Mouse (Mus musculus) hindbrain, embryonic 10.5 days (tissue): ENCODE measurements around the gene Fblim1. TPM values are rescaled to one million over a fixed set of nuclear protein-coding genes. Genes with fewer than 3 reads are reported as not detected.

ENCODE experiments used
- DNase-seq: peaks from one replicate; pipeline ENCODE4 v3.0.0-alpha.2; 2017; ENCODE audit warnings: low spot score
- H3K27ac ChIP-seq: fragments of 300-500 bp; sonication (generic); 2 replicates; pipeline ENCODE4 v1.5.1; 2016; ENCODE audit warnings: mild to moderate bottlenecking, moderate library complexity
- H3K27me3 ChIP-seq: fragments of 300-500 bp; sonication (generic); 2 replicates; pipeline ENCODE4 v1.6.1; 2016; ENCODE audit warnings: mild to moderate bottlenecking; ENCODE audit not compliant: poor library complexity, insufficient read depth, severe bottlenecking
- H3K36me3 ChIP-seq: fragments of 300-500 bp; sonication (generic); 2 replicates; pipeline ENCODE4 v1.6.1; 2016; ENCODE audit warnings: mild to moderate bottlenecking, moderate library complexity
- H3K4me1 ChIP-seq: fragments of 300-500 bp; sonication (generic); replicated peaks from 2 replicates; pipeline ENCODE4 v1.6.1; 2016; ENCODE audit warnings: mild to moderate bottlenecking
- H3K4me3 ChIP-seq: fragments of 300-500 bp; sonication (generic); 2 replicates; pipeline ENCODE4 v1.5.1; 2016; ENCODE audit warnings: mild to moderate bottlenecking, moderate library complexity
- H3K9me3 ChIP-seq: fragments of 300-500 bp; sonication (generic); 2 replicates; pipeline ENCODE4 v1.6.1; 2016; ENCODE audit warnings: mild to moderate bottlenecking, moderate library complexity
- WGBS: fragments of 180-500 bp; shearing (Covaris S2); methylation state at CpG from one replicate; pipeline ENCODE4 v1.1.7; 2016; 5-methylcytosine and 5-hydroxymethylcytosine counted together
- polyA plus RNA-seq: library from polyadenylated mRNA; unstranded; fragments of >200 nt; fragmentation: Nextera tagmentation; extraction: Ambion mirVana; gene quantifications from 2 replicates; pipeline ENCODE4 v1.2.1, GENCODE M21; 2016

Gene Fblim1
- polyA plus RNA-seq, 1 experiment from 2014 or later = 33.7 TPM

DNA sequence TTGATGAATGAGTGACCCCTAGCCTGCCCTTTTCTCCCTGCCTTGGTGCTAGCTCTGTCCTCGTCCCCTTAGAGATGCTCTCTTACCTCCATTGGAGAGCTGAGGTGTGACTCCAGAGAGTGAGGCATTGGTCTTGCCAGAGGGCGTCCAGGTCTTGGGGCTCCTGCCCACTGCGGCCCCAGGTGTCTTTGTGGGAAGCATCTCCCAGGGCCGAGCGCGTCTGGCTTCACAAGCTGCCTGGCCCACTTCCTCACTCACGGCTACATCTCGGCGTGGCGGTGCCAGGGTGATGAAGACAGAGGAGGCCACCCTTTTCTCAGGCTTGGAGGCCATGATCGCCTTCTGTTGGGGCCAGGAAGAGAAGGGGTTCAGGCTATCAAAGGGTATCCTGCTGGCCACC, 10.8 kb downstream of the Fblim1 start:
- no peak for DNase-seq
- peaks cover 23% of the 10 kb centered on the region for H3K27me3 ChIP-seq
- H3K4me1 ChIP-seq = peaks cover 25% of the 10 kb centered on the region
- WGBS = 92% methylated on average over 11 of the region's 11 CpGs
- no peaks in the 10 kb centered on the region for H3K9me3 ChIP-seq
- no peak overlapping the region for H3K4me3 ChIP-seq
- H3K36me3 ChIP-seq = peaks cover 34% of the 10 kb centered on the region
- no peak overlapping the region for H3K27ac ChIP-seq

DNA sequence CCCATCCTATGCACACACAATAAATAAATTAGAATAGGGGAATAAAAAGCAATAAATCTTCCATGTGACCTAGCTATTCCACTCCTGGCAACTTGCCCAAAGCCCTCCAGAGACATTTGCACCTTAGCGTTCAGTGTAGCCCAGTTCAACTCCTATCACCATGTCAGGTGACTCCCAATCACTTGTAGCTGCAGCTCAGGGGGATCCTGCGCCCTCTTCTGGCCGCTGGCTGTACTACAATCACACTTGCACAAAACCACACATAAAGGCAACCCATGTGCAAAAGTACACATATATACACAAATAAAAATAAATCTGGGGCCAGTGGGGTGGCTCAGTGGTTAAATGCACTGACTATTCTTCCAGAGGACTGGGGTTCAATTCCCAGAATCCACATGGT, 14.3 kb downstream of the Fblim1 start:
- no peak overlapping the region for H3K4me3 ChIP-seq
- peak; percentile 36 for DNase-seq
- H3K27ac ChIP-seq = no peak overlapping the region
- H3K36me3 ChIP-seq = peaks cover 54% of the 10 kb centered on the region
- no peaks in the 10 kb centered on the region for H3K4me1 ChIP-seq
- no peaks in the 10 kb centered on the region for H3K27me3 ChIP-seq
- WGBS = 28% methylated on average over 3 of the region's 3 CpGs
- H3K9me3 ChIP-seq = no peaks in the 10 kb centered on the region

GRCm38 (mm10) chr4:141583919-141584318, 22.0 kb downstream of the Fblim1 start:
- Histone ChIP-seq H3K36me3 (peaks cover 36% of the 10 kb centered on the region), H3K27me3 (no peaks in the 10 kb centered on the region), H3K27ac (no peak overlapping the region), H3K9me3 (no peaks in the 10 kb centered on the region), H3K4me1 (no peaks in the 10 kb centered on the region), H3K4me3 (no peak overlapping the region)
- no peak for DNase-seq
- 92% methylated on average over 8 of the region's 8 CpGs for WGBS

GRCm38 (mm10) chr4:141581051-141581450, 24.8 kb downstream of the Fblim1 start:
- DNase-seq = no peak
- WGBS = 88% methylated on average over 13 of the region's 13 CpGs
- Histone ChIP-seq H3K4me3 (no peak overlapping the region), H3K4me1 (no peaks in the 10 kb centered on the region), H3K27me3 (no peaks in the 10 kb centered on the region), H3K36me3 (peaks cover 38% of the 10 kb centered on the region), H3K9me3 (no peaks in the 10 kb centered on the region), H3K27ac (no peak overlapping the region)

- 85% methylated on average over 3 of the region's 3 CpGs for WGBS
- Histone ChIP-seq H3K4me1 (no peaks in the 10 kb centered on the region), H3K9me3 (no peaks in the 10 kb centered on the region), H3K4me3 (no peak overlapping the region), H3K36me3 (peaks cover 28% of the 10 kb centered on the region), H3K27ac (no peak overlapping the region), H3K27me3 (no peaks in the 10 kb centered on the region)
- DNase-seq = no peak
These were observed 27.1 kb downstream of the Fblim1 start for GRCm38 (mm10) chr4:141578833-141579232.

DNA sequence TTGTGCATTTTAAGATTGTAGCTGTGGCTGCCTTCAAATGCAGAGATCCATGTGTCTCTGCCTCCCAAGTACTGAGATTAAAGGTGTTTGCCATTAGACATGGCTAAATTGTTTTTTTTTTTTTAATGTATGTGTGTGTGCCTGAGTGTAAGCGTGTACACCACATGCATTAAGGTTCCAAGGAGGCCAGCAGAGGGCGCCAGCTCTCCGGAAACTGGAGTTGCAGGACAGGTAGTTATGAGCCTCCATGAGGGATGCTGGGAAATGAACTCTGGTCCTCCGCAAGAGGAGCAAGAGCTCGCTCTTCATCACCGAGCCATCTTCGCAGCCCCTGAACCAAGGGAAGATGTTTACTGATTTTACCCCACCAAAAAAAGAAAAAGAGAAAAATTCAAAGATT, 29.0 kb downstream of the Fblim1 start:
- DNase-seq = no peak
- H3K4me3 ChIP-seq = no peak overlapping the region
- 94% methylated on average over 7 of the region's 7 CpGs for WGBS
- peaks cover 24% of the 10 kb centered on the region for H3K36me3 ChIP-seq
- no peak overlapping the region for H3K27ac ChIP-seq
- no peaks in the 10 kb centered on the region for H3K9me3 ChIP-seq
- no peaks in the 10 kb centered on the region for H3K4me1 ChIP-seq
- H3K27me3 ChIP-seq = no peaks in the 10 kb centered on the region

DNA sequence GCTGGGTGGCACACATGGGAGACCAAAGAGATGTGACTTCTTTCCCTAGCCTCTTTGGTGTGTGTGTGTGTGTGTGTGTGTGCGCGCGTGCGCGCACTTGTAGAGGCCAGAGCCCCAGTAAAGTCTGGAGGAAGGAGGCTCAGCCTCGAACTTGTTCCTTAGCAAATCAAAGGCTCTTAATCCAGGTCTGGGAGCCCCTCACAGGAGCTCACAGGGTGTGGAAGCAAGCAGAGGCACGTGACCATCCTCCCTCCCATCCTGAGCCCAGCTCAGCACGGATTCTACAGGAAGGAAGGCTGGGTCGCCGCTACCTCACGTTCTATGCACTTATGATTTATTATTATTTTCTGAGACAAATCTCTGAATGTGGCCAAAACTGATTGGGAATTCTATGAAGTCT, 29.5 kb downstream of the Fblim1 start:
- no peaks in the 10 kb centered on the region for H3K9me3 ChIP-seq
- H3K4me3 ChIP-seq = no peak overlapping the region
- DNase-seq = no peak
- peaks cover 24% of the 10 kb centered on the region for H3K36me3 ChIP-seq
- H3K4me1 ChIP-seq = no peaks in the 10 kb centered on the region
- no peak overlapping the region for H3K27ac ChIP-seq
- WGBS = 82% methylated on average over 11 of the region's 11 CpGs
- H3K27me3 ChIP-seq = no peaks in the 10 kb centered on the region

DNA sequence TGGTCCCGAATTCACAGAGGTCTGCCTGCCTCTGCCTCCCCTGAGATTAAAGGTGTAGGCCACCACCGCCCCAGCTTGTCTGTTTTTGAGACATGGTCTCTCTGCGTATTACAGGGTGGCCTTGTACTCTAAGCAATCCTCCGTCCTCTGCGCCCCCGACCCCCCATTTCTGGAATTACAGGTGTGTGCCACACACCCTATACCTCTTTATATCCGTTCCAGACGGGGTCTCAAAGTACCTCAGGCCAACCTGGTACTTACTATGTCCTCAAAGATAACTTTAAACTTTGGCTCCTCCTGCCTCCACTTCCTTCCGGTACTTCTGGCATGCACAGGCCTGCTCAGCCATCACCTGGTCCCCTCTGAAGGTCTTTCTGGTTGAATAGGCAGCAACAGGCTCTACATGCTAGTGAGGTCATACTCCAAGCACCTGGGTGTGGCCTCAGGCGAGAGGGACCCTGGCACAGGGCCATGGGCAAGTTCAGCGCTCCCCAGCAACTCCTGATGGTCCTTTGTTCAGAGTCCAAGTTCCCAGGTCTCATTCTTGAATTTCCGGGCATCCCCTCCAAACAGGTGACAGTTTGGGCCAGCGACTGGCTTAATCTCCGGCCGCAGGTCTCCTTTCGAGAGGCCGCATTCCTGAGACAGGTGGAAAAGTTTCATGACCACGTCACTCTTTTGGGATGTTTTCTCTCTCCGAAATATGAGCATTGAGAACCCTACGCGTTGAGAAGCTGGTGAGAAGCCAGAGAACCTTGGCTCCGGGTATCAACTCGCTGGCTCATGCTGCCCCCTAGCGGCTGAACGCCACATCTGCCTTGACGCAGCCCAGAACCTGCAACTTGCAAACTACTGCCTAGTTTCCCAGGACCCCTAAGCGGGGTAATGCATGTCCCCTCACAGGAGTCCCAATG, 30.9 kb downstream of the Fblim1 start:
- H3K36me3 ChIP-seq = peaks cover 16% of the 10 kb centered on the region
- no peak overlapping the region for H3K27ac ChIP-seq
- H3K27me3 ChIP-seq = no peaks in the 10 kb centered on the region
- DNase-seq = peak; percentile 85
- H3K9me3 ChIP-seq = no peaks in the 10 kb centered on the region
- H3K4me3 ChIP-seq = no peak overlapping the region
- 47% methylated on average over 27 of the region's 27 CpGs for WGBS
- no peaks in the 10 kb centered on the region for H3K4me1 ChIP-seq

DNA sequence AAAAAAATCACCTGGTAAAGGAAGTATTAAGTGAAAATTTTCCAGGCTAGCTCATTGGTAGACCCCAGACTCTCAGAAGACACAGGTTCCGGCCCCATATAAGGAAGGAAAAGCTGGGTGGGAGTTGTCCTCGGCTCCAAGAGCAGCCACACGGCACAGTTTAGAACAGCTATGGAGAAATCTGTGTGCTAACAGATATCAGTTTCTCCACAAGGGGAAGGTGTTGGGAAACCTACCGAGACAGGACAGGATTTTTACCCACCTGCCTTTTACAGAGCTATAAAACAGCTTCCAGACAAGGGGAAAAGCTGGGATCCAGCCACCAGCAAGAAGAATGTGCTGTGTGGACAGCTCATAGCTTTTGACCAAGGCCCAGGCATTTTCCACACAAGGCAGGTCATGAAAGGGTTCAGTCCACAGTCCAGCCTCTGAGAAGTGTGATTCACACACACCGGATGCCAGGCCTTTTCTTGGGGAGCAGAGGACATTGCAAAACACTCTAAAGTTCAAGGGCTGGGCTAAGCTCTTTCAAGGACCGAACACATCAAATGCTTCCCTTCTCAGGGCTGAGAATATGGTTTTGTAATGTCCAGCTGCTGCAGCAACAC, 32.4 kb downstream of the Fblim1 start:
- DNase-seq = no peak
- H3K4me1 ChIP-seq = no peaks in the 10 kb centered on the region
- no peak overlapping the region for H3K4me3 ChIP-seq
- H3K27me3 ChIP-seq = no peaks in the 10 kb centered on the region
- H3K9me3 ChIP-seq = no peaks in the 10 kb centered on the region
- H3K27ac ChIP-seq = no peak overlapping the region
- 76% methylated on average over 6 of the region's 6 CpGs for WGBS
- H3K36me3 ChIP-seq = peaks cover 10% of the 10 kb centered on the region

GRCm38 (mm10) chr4:141572668-141573358, 33.1 kb downstream of the Fblim1 start:
- WGBS = 79% methylated on average over 7 of the region's 7 CpGs
- H3K9me3 ChIP-seq = no peaks in the 10 kb centered on the region
- H3K4me1 ChIP-seq = no peaks in the 10 kb centered on the region
- H3K4me3 ChIP-seq = no peak overlapping the region
- no peak overlapping the region for H3K27ac ChIP-seq
- H3K36me3 ChIP-seq = peaks cover 9% of the 10 kb centered on the region
- no peaks in the 10 kb centered on the region for H3K27me3 ChIP-seq
- no peak for DNase-seq

GRCm38 (mm10) chr4:141571934-141572333, 34.0 kb downstream of the Fblim1 start:
- WGBS = 78% methylated on average over 10 of the region's 10 CpGs
- H3K9me3 ChIP-seq = no peaks in the 10 kb centered on the region
- H3K4me3 ChIP-seq = no peak overlapping the region
- H3K36me3 ChIP-seq = peaks cover 2% of the 10 kb centered on the region; the same call in 1 of the 2 replicates
- no peaks in the 10 kb centered on the region for H3K4me1 ChIP-seq
- no peak for DNase-seq
- H3K27me3 ChIP-seq = no peaks in the 10 kb centered on the region
- no peak overlapping the region for H3K27ac ChIP-seq

DNA sequence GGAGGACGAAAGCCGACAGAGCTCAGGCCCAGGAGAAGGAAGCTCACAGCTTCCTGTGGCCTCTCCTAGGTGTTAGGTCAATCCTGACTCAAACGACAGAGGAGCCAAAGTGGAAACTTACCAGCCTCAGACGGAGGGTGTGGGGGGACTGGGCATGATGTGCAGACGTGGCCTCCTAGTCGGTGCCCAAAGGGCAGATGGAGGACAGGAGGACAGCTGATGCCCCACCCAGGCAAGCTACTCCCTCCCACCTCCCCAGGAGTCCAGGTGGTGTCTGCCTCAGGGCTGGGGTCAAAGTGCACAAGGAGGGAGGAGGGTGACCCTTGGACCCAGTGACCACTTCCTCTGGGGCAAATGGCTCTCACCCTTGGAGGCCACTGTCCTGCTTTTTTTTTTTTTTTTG, 34.6 kb downstream of the Fblim1 start:
- Histone ChIP-seq H3K36me3 (no peaks in the 10 kb centered on the region), H3K4me3 (no peak overlapping the region), H3K4me1 (no peaks in the 10 kb centered on the region), H3K27me3 (no peaks in the 10 kb centered on the region), H3K9me3 (no peaks in the 10 kb centered on the region), H3K27ac (no peak overlapping the region)
- WGBS = 73% methylated on average over 6 of the region's 6 CpGs
- no peak for DNase-seq

- 79% methylated on average over 1 of the region's 1 CpGs for WGBS
- Histone ChIP-seq H3K4me3 (no peak overlapping the region), H3K4me1 (no peaks in the 10 kb centered on the region), H3K27ac (no peak overlapping the region), H3K27me3 (no peaks in the 10 kb centered on the region), H3K9me3 (no peaks in the 10 kb centered on the region), H3K36me3 (no peaks in the 10 kb centered on the region)
- DNase-seq = no peak
These were observed 35.1 kb downstream of the Fblim1 start for GRCm38 (mm10) chr4:141570821-141571220.
